Mouse (Mus musculus): ENCODE results near the gene Dennd1a.

Gene Dennd1a

DNA sequence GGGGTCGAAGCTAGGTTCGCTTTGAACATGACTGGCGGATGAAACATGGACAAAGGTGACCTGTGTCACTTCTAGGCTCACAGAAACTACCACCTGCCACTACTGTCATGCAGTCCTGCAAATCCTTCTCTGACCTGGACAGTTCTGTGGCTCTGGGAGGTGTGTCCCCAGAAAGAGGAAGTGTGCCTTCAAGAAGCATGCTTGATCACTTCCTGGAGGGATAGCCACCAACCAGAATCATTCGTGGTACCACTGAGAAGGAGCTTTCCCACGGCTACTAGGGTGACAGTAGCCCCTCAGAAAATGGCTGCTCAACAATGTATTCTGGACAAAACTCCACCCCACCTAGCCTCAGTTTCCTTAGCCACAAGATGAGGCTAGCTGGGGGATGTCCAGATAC, 530.2 kb downstream of the Dennd1a start:
- TF ChIP-seq GATA4 (IDR thresholded peaks at IDR 0.05; ENCODE audit: insufficient replicate concordance, low read length) = no peak

DNA sequence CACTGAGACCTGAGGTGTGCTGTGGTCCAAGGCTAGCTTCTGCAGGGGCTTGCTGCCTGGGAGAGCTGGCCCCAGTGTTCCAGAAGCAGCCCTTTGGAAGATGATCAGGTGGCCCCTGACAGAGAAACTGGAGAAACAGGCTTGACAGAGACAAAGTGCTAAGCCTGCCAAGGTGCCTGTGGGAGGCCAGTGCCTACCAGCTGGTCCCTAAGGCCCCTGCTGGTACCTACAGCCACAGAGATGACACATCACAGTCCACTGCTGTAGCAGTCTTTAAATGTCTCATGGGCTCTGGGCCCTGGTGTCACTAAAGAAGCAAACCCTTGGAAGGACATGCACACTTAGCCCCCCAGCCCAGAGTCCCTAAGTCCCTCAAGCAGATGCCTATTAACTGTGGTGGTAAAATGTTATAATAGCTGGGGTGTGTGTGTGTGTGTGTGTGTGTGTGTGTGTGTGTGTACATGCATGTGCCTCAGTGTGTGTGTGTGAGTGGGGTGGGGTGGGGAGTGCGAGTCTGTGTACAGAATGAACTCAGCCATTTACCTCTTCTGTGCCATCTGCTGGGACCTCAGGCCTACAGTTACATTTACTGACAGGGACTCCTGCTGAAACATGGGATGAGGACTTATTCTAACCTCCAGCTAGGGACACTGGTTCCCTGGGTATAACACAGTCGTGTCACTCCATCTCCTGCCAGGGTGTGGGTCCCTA, 530.8 kb downstream of the Dennd1a start:
- no peak for TF ChIP-seq GATA4 (IDR thresholded peaks at IDR 0.05; ENCODE audit: insufficient replicate concordance, low read length)

DNA sequence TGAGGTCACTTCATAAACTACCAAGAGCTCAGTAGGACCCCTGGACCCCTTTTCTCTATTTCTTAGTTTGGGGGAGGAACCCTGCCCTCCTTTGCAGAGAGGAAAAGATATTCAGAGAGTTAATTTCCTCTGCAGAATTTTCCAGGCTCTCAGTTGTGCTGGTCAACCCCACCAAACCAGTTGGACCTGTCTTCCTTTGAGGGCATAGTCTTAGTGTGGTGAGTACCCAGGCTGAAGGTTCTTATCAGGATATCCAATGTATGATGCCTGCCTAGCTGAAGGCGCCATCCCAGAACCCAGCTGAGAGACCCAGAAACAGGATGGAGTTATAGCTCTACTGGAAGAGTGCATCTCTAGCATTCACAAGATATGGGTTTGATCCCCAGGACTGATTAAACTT, 536.1 kb downstream of the Dennd1a start:
- TF ChIP-seq GATA4 (IDR thresholded peaks at IDR 0.05; ENCODE audit: insufficient replicate concordance, low read length) = no peak

DNA sequence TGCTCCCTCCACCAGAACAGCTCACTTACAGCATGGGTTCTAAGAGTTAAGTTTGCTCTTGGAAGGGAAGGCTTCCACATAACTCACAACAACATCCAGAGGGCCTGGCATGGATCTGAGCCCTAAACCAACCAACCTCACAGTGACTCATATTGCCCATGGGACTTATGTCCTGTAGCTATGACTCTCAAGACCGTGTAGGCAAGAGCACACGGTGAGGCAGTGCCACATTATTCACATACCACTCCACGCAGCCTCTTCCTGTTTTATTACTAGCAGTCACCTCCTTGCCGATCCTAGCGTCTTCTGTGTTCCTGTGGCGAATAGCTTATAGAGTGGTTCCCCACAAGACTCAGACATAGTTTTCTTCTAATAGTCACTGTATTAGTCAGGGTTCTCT, 537.9 kb downstream of the Dennd1a start:
- no peak for TF ChIP-seq GATA4 (IDR thresholded peaks at IDR 0.05; ENCODE audit: insufficient replicate concordance, low read length)
